Mouse (Mus musculus): ENCODE measurements at regions not wholly inside any gene's neighbourhood (a gene's known extent, or its start where the extent isn't known, plus 50 kb on each side); places are given as distances from the start of the nearest gene placed in this dataset.

- DNase-seq = no peak
Measured at GRCm38 (mm10) chr9:46819808-46820207, 178.7 kb upstream of the Gm4791 start.

- no peak for DNase-seq
Measured at GRCm38 (mm10) chr9:46819376-46819775, 179.2 kb upstream of the Gm4791 start.

- no peak for DNase-seq
Measured at GRCm38 (mm10) chr9:46816126-46816525, 182.4 kb upstream of the Gm4791 start.

- DNase-seq = peak; percentile 66
Measured at GRCm38 (mm10) chr9:46814478-46815241, 183.9 kb upstream of the Gm4791 start.

GRCm38 (mm10) chr9:46810266-46810665 is 188.3 kb upstream of the Gm4791 start:
- DNase-seq = no peak

GRCm38 (mm10) chr9:46795446-46795845 is 203.1 kb upstream of the Gm4791 start:
- DNase-seq = no peak

- no peak for DNase-seq
Measured at GRCm38 (mm10) chr9:46789036-46789435, 209.5 kb upstream of the Gm4791 start.

- DNase-seq = no peak
Measured at GRCm38 (mm10) chr9:46788456-46788855, 210.1 kb upstream of the Gm4791 start.

GRCm38 (mm10) chr9:46784355-46784975 is 214.1 kb upstream of the Gm4791 start:
- no peak for DNase-seq

- DNase-seq = no peak
Measured at GRCm38 (mm10) chr9:46783597-46784354, 214.8 kb upstream of the Gm4791 start.

GRCm38 (mm10) chr9:46781681-46782080 is 216.9 kb upstream of the Gm4791 start:
- no peak for DNase-seq

- no peak for DNase-seq
Measured at GRCm38 (mm10) chr9:46778769-46779168, 219.8 kb upstream of the Gm4791 start.

GRCm38 (mm10) chr9:46774821-46775220 is 223.7 kb upstream of the Gm4791 start:
- no peak for DNase-seq

GRCm38 (mm10) chr9:46760247-46760646 is 238.3 kb upstream of the Gm4791 start:
- no peak for DNase-seq

GRCm38 (mm10) chr9:46757005-46757672 is 241.4 kb upstream of the Gm4791 start:
- DNase-seq = no peak

GRCm38 (mm10) chr9:46751981-46752380 is 246.6 kb upstream of the Gm4791 start:
- no peak for DNase-seq

GRCm38 (mm10) chr9:46749441-46749840 is 249.1 kb upstream of the Gm4791 start:
- DNase-seq = no peak

GRCm38 (mm10) chr9:46746266-46746665 is 252.3 kb upstream of the Gm4791 start:
- DNase-seq = no peak

GRCm38 (mm10) chr9:46740496-46740895 is 258.0 kb upstream of the Gm4791 start:
- no peak for DNase-seq

GRCm38 (mm10) chr9:46739341-46739740 is 259.2 kb upstream of the Gm4791 start:
- no peak for DNase-seq

- DNase-seq = no peak
Measured at GRCm38 (mm10) chr9:46738634-46739033, 259.9 kb upstream of the Gm4791 start.

GRCm38 (mm10) chr9:46738056-46738455 is 260.5 kb upstream of the Gm4791 start:
- DNase-seq = no peak

GRCm38 (mm10) chr9:46737446-46737845 is 261.1 kb upstream of the Gm4791 start:
- no peak for DNase-seq
